Mouse (Mus musculus) limb, embryonic 15.5 days (tissue): ENCODE measurements around the gene Zdhhc18. TPM values are rescaled to one million over a fixed set of nuclear protein-coding genes. Genes with fewer than 3 reads are reported as not detected.

Experiments
- ATAC-seq: fragments of 200-750 bp; cut with Nextera tagmentation; 2 replicates; pipeline ENCODE4 v1.8.0; 2017; ENCODE audit warnings: low read depth, moderate TSS enrichment; ENCODE audit not compliant: insufficient number of reproducible peaks, low FRiP score, low TSS enrichment
- H3K27ac ChIP-seq: fragments of 300-500 bp; sonication (generic); 2 replicates; pipeline ENCODE4 v1.5.1; 2015; ENCODE audit warnings: moderate library complexity, mild to moderate bottlenecking, inconsistent platforms
- H3K27me3 ChIP-seq: fragments of 300-500 bp; sonication (generic); 2 replicates; pipeline ENCODE4 v1.6.1; 2015; ENCODE audit warnings: inconsistent platforms
- H3K36me3 ChIP-seq: fragments of 300-500 bp; sonication (generic); 2 replicates; pipeline ENCODE4 v1.6.1; 2015; ENCODE audit warnings: inconsistent platforms
- H3K4me1 ChIP-seq: fragments of 300-500 bp; sonication (generic); 2 replicates; pipeline ENCODE4 v1.6.1; 2015; ENCODE audit warnings: inconsistent platforms
- H3K4me2 ChIP-seq: fragments of 300-500 bp; sonication (generic); 2 replicates; pipeline ENCODE4 v1.6.1; 2015; ENCODE audit warnings: mild to moderate bottlenecking, inconsistent platforms
- H3K4me3 ChIP-seq: fragments of 300-500 bp; sonication (generic); 2 replicates; pipeline ENCODE4 v1.5.1; 2015; ENCODE audit warnings: mild to moderate bottlenecking, inconsistent platforms
- H3K9ac ChIP-seq: fragments of 300-500 bp; sonication (generic); 2 replicates; pipeline ENCODE4 v1.6.1; 2015; ENCODE audit warnings: inconsistent platforms
- H3K9me3 ChIP-seq: fragments of 300-500 bp; sonication (generic); 2 replicates; pipeline ENCODE4 v1.6.1; 2016; ENCODE audit warnings: inconsistent platforms
- WGBS: fragments of 180-500 bp; shearing (Covaris S2); methylation state at CpG from one replicate; pipeline ENCODE4 v1.1.7; 2015; 5-methylcytosine and 5-hydroxymethylcytosine counted together
- polyA plus RNA-seq: library from polyadenylated mRNA; unstranded; fragments of >200 nt; fragmentation: Nextera tagmentation; extraction: Ambion mirVana; gene quantifications from 2 replicates; pipeline ENCODE4 v1.2.1, GENCODE M21; 2015

The Zdhhc18 gene
- polyA plus RNA-seq, 1 experiment from 2014 or later = 3.6 TPM

DNA sequence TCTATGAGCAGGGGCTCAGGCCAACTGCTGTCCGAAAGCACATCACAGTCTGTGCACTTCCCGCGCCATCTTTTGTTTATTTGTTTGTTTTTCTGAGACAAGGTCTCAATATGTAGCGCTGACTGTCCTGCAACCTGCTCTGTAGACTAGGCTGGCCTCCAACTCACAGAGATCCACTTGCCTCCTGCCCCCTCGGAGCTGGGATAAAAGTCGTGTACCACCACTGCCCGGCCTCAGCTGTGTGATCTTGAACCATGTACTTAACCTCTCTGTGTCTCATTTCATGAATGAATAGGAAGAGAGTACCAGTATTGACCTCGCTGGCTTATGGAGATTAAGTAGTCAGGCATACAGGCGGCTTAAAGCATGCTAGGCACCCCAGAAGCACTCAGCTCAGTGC, 23.3 kb downstream of the Zdhhc18 start:
- Histone ChIP-seq H3K9ac (no peak overlapping the region), H3K4me2 (no peak overlapping the region), H3K27ac (no peak overlapping the region), H3K4me1 (peaks cover 15% of the 10 kb centered on the region), H3K9me3 (no peaks in the 10 kb centered on the region), H3K4me3 (no peak overlapping the region), H3K36me3 (peaks cover 37% of the 10 kb centered on the region), H3K27me3 (no peaks in the 10 kb centered on the region)
- ATAC-seq = no peak
- 90% methylated on average over 9 of the region's 9 CpGs for WGBS

DNA sequence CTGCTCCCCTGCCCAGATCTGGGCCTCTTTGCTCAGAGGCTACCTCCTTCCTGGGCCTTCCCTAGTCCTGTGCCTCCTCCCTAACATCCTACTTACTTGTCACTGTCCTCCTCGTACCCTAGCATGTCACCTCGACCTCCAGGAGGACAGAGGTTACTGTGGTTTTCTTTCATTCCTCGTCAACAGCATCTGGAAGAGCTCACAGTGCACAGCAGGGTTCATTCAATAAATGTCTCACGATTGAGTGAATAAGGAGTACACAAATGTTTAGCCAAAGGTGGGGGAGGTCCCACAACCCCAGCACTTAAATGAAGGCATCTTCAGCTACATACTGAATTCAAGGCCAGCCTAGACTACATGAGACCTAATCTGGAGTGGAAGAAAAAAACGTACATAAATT, 23.7 kb downstream of the Zdhhc18 start:
- H3K9ac ChIP-seq = no peak overlapping the region
- WGBS = 51% methylated on average over 5 of the region's 5 CpGs
- H3K27ac ChIP-seq = peak overlapping the region; percentile 23; the same call in 1 of the 2 replicates
- H3K9me3 ChIP-seq = no peaks in the 10 kb centered on the region
- no peak overlapping the region for H3K4me2 ChIP-seq
- H3K4me1 ChIP-seq = peaks cover 11% of the 10 kb centered on the region
- ATAC-seq = no peak
- H3K36me3 ChIP-seq = peaks cover 40% of the 10 kb centered on the region
- H3K4me3 ChIP-seq = no peak overlapping the region
- no peaks in the 10 kb centered on the region for H3K27me3 ChIP-seq

DNA sequence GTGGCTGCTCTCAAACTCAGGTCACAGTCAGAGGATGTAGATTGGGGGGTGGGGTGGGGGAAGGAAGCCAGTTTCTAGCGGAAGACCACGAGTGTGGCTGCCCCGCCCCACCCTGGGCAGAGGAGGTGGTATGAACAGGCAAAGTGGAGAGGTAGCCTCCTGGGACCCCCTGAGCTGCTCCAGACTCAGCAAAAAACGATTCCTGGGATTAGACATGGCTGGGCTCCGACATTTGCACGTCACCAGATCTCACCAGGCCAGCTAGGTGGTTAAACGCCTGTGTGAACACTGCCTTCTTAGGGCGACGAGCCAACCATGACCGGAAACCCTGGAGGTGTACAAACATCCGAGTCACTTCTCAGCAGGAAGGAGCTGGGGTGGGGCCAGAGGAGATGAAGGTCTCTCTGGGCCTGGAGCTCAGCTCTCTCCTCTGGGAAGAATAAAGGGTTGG, 24.3 kb downstream of the Zdhhc18 start:
- peaks cover 5% of the 10 kb centered on the region; the same call in 1 of the 2 replicates for H3K4me1 ChIP-seq
- H3K36me3 ChIP-seq = peaks cover 46% of the 10 kb centered on the region
- no peak overlapping the region for H3K9ac ChIP-seq
- ATAC-seq = no peak
- no peak overlapping the region for H3K4me3 ChIP-seq
- H3K4me2 ChIP-seq = no peak overlapping the region
- no peaks in the 10 kb centered on the region for H3K27me3 ChIP-seq
- WGBS = 65% methylated on average over 11 of the region's 11 CpGs
- peak overlapping the region; percentile 23; the same call in 1 of the 2 replicates for H3K27ac ChIP-seq
- H3K9me3 ChIP-seq = no peaks in the 10 kb centered on the region

DNA sequence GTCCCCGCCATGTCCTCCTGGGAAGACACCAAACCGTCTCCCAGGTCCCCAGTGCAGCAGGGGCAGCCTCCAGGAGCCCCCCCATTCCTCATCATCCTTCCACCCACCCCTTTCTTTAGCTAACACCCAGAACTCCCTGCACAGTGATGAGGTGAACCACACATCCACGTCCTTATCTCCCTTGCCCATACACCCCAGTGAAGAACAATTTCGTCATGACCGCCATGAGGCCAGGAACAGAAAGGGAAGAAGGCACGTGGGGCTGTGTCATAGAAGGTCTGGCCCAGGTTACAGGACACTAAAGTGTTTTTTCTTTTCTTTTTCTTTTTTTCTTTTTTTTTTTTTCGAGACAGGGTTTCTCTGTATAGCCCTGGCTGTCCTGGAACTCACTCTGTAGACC, 25.1 kb downstream of the Zdhhc18 start:
- Histone ChIP-seq H3K9me3 (no peaks in the 10 kb centered on the region), H3K9ac (no peak overlapping the region), H3K4me1 (no peaks in the 10 kb centered on the region), H3K4me3 (no peak overlapping the region), H3K36me3 (peaks cover 52% of the 10 kb centered on the region), H3K27ac (no peak overlapping the region), H3K27me3 (no peaks in the 10 kb centered on the region), H3K4me2 (no peak overlapping the region)
- 87% methylated on average over 7 of the region's 7 CpGs for WGBS
- no peak for ATAC-seq

DNA sequence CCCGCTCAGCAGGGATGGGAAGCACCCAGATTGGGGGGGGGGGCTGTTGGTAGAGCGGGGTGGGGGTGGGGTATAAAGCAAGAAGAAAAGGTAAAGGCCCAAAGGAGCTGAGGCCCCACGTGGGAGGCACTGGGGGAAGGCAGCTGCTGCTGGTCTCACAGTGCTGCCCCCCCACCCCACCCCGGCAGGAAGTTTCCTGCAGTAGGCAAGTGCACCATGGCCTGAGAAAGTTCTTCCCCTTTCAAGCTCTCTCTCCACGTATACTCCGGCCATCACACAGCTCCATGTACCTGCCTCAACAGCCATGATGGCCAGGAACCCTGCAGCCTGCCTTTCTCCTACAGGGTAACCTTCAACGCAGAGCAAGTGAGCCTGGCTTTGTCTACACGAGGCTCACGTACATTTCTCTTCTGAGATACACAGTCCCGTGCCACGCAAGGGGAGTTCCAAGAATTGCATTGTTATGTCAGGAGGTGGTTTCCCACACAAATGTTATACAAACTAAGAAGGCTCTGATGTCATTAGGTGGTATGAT, 27.7 kb downstream of the Zdhhc18 start:
- H3K9ac ChIP-seq = no peak overlapping the region
- no peaks in the 10 kb centered on the region for H3K9me3 ChIP-seq
- no peak for ATAC-seq
- no peak overlapping the region for H3K4me3 ChIP-seq
- H3K4me1 ChIP-seq = no peaks in the 10 kb centered on the region
- H3K27me3 ChIP-seq = no peaks in the 10 kb centered on the region
- H3K27ac ChIP-seq = no peak overlapping the region
- WGBS = 80% methylated on average over 11 of the region's 11 CpGs
- H3K36me3 ChIP-seq = peaks cover 58% of the 10 kb centered on the region
- no peak overlapping the region for H3K4me2 ChIP-seq

DNA sequence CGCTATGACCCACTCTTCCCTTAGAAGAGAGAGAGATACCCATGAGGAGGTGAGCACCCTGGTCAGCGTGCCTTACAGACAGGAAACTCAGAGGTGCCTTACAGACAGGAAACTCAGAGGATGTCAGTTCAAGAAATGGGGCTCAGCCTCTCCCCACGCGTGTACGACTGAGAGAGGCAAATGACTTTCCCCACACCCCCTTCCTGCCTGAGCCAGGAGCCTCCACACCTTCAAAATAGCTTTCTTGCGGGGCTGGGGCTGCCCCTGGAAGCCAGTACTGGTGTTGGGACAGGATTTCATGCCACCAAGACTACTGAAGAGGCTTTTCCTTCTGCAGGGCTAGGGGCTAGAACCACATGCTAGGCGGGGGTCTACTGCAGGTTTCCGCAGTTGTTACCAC, 29.3 kb downstream of the Zdhhc18 start:
- WGBS = 81% methylated on average over 8 of the region's 8 CpGs
- no peak for ATAC-seq
- H3K27ac ChIP-seq = no peak overlapping the region
- no peaks in the 10 kb centered on the region for H3K9me3 ChIP-seq
- no peaks in the 10 kb centered on the region for H3K27me3 ChIP-seq
- no peak overlapping the region for H3K4me2 ChIP-seq
- H3K9ac ChIP-seq = no peak overlapping the region
- H3K4me1 ChIP-seq = no peaks in the 10 kb centered on the region
- H3K36me3 ChIP-seq = peaks cover 52% of the 10 kb centered on the region
- H3K4me3 ChIP-seq = no peak overlapping the region

DNA sequence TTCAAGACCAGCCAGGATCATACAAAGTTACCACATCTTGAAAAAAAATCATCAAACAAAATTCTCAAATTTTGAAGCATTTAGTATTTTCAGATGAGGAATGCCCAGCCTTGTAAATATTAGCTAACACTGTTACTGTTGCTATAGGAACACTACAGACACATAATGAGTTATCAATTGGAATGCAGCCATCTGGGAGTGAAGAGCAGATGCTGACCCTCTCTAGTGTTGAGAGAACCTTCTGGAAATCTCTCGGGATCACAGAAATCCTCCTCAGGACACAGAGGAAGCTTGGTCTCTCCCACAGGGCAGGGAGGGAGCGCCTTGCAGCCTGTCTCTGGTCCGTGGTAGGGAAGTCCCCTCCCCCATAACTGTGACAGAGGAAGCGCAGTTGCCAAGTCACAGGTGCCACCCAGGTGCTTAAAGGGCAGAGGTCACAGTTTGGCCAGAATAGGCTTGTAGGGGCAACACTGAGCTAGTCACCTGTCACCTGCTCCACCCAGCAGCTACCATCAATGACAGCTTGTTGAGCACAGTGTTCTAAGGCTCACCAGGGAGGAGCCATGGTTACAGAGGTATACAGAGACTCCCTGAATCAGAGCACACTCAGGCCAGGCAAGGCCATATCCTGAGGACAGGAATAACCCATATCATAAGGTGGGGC, 30.3 kb downstream of the Zdhhc18 start:
- Histone ChIP-seq H3K36me3 (peaks cover 53% of the 10 kb centered on the region), H3K4me1 (no peaks in the 10 kb centered on the region), H3K4me2 (no peak overlapping the region), H3K9ac (no peak overlapping the region), H3K9me3 (no peaks in the 10 kb centered on the region), H3K27ac (no peak overlapping the region), H3K4me3 (no peak overlapping the region), H3K27me3 (no peaks in the 10 kb centered on the region)
- no peak for ATAC-seq
- WGBS = 69% methylated on average over 4 of the region's 4 CpGs

DNA sequence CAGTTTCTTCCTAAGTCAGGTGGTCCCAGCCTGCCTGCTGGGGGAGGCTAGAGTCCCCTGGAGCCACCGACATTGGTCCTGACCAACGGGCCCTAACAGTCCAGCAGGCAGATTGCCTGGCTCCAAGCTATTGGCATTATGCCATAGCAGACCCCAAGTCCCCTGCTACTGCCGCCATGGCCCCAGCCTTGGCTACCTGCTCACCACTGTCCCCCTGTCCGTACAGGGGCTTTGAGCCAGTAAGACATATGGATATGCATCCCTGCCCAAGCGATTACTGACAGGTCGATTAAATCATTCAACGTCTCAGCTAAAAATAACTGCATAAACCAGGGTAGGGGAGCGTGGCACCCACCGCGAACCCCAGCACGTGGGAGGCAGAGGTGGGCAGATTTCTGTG, 32.0 kb downstream of the Zdhhc18 start:
- no peak for ATAC-seq
- H3K36me3 ChIP-seq = peaks cover 61% of the 10 kb centered on the region
- no peaks in the 10 kb centered on the region for H3K9me3 ChIP-seq
- H3K4me3 ChIP-seq = no peak overlapping the region
- H3K4me2 ChIP-seq = no peak overlapping the region
- 91% methylated on average over 11 of the region's 11 CpGs for WGBS
- H3K9ac ChIP-seq = no peak overlapping the region
- no peak overlapping the region for H3K27ac ChIP-seq
- H3K27me3 ChIP-seq = no peaks in the 10 kb centered on the region
- 0 out of 2 replicates have a peak, but pooled peaks cover 2% of the 10 kb centered on the region for H3K4me1 ChIP-seq

DNA sequence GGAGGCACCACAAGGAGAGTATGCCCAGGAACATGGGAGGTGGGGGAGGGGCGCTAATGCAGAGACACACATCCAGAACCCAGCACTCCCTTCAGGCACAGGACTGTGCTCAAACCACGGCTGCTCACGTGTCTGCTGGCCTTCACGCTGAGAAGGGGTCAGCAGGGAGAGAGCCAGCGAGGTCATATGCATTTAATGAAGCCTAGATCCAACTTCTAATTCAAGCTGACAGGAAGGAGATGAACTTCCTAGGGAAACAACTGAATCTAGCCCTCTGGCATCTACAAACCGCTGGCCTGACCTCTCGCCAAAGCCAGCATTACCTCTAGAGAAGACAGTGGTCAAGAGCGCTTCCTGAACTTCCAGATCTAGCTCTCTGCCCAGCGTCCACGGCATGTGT, 34.5 kb downstream of the Zdhhc18 start:
- 0 out of 2 replicates have a peak, but pooled peaks cover 2% of the 10 kb centered on the region for H3K4me1 ChIP-seq
- WGBS = 87% methylated on average over 10 of the region's 10 CpGs
- no peak overlapping the region for H3K9ac ChIP-seq
- H3K36me3 ChIP-seq = peaks cover 66% of the 10 kb centered on the region
- no peak overlapping the region for H3K4me2 ChIP-seq
- H3K4me3 ChIP-seq = no peak overlapping the region
- H3K9me3 ChIP-seq = peaks cover 4% of the 10 kb centered on the region; the same call in 1 of the 2 replicates
- no peaks in the 10 kb centered on the region for H3K27me3 ChIP-seq
- H3K27ac ChIP-seq = no peak overlapping the region
- no peak for ATAC-seq

DNA sequence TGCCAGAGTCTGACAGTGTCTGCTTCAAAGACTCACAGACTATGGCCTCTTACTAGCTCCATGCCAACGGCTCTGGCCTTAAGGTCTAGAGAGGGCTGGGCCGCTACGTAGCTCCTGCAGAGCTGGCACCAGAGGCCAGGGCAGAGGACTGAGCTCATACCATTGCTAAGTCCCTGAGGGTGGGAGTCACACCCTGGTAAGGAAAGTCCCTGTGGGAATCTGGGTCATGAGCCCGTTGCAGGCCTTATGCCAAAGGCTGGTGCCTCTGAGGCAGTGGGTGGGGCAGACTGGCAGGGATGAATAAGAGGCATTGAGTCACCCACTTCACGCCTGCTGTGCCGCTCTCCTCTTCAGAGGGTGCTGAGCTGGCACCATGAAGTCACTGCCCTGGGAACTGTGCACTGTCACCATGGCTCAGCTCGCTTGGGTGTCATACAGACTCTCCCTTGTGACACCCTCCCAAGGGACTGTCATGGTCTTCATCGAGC, 35.6 kb downstream of the Zdhhc18 start:
- Histone ChIP-seq H3K36me3 (peaks cover 60% of the 10 kb centered on the region), H3K4me1 (0 out of 2 replicates have a peak, but pooled peaks cover 2% of the 10 kb centered on the region), H3K4me2 (no peak overlapping the region), H3K27ac (peak overlapping the region; percentile 47; the same call in 1 of the 2 replicates), H3K9ac (no peak overlapping the region), H3K27me3 (no peaks in the 10 kb centered on the region), H3K4me3 (no peak overlapping the region), H3K9me3 (peaks cover 4% of the 10 kb centered on the region; the same call in 1 of the 2 replicates)
- 80% methylated on average over 8 of the region's 8 CpGs for WGBS
- ATAC-seq = no peak

DNA sequence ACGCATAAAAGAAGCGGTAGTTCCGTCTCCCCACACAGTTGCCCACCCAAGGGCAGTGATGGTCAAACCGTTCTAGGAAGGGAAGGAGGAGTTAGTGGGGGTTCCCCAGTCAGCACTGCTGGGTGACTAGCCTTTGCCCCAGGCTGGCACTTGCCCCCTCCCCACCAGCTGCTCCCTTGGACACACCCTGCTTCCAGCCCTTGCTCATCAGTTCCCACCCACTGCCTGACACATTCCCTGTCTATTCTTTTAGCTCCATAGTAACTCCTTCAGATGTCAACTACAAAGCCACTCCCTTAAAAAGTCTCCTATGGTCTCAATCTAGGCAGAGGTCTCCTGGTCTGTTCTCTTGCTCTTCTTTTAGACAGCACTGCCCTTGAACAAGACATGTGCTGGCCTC, 36.1 kb downstream of the Zdhhc18 start:
- Histone ChIP-seq H3K9ac (no peak overlapping the region), H3K27me3 (no peaks in the 10 kb centered on the region), H3K36me3 (peaks cover 62% of the 10 kb centered on the region), H3K27ac (peak overlapping the region; percentile 47; the same call in 1 of the 2 replicates), H3K4me1 (0 out of 2 replicates have a peak, but pooled peaks cover 2% of the 10 kb centered on the region), H3K9me3 (peaks cover 4% of the 10 kb centered on the region; the same call in 1 of the 2 replicates), H3K4me3 (no peak overlapping the region), H3K4me2 (no peak overlapping the region)
- WGBS = 80% methylated on average over 4 of the region's 4 CpGs
- ATAC-seq = no peak

DNA sequence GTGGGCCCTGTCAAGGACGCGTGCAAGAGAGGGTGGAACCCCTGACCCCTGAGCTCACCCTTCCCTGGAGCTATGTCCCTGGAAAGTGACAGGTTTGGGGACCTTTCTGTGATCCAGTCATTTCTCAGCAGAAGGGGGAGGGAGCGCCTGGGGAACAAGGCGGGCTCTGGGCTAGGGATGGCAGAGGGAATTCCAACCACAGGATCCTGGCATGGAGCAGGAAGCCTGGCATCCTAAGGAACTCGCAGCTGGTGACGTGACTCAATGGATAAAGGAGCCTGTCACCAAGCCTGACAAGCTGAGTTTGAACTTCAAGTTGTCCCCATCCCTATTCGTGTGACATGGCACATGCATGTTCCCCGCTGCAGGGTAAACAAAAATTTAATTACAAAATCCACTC, 36.9 kb downstream of the Zdhhc18 start:
- Histone ChIP-seq H3K9ac (no peak overlapping the region), H3K4me3 (no peak overlapping the region), H3K9me3 (peaks cover 4% of the 10 kb centered on the region; the same call in 1 of the 2 replicates), H3K36me3 (peaks cover 70% of the 10 kb centered on the region), H3K4me2 (no peak overlapping the region), H3K27ac (no peak overlapping the region), H3K27me3 (no peaks in the 10 kb centered on the region), H3K4me1 (0 out of 2 replicates have a peak, but pooled peaks cover 2% of the 10 kb centered on the region)
- WGBS = 91% methylated on average over 8 of the region's 8 CpGs
- no peak for ATAC-seq
